Mouse (Mus musculus) lung, adult 2 months (tissue): ENCODE data around the gene Ooep.
"Not testable (repeated sequence)": the region's sequence is repeated elsewhere in the genome, so short reads cannot be mapped to it uniquely, and the experiment has no call there.

ENCODE experiments used
- CTCF ChIP-seq: fragments of 200-500 bp; IDR thresholded peaks from 2 replicates; pipeline ENCODE4 v1.5.1; 2011; ENCODE audit warnings: mild to moderate bottlenecking, low read length, control low read depth; ENCODE audit not compliant: insufficient read depth
- POLR2A ChIP-seq: fragments of 200-500 bp; IDR thresholded peaks from 2 replicates; pipeline ENCODE4 v1.6.1; 2011; ENCODE audit warnings: low read depth, mild to moderate bottlenecking, control low read depth, low read length, borderline replicate concordance; ENCODE audit errors: extremely low read depth

GRCm38 (mm10) chr9:78349141-78349540, 29.4 kb downstream of the Ooep start:
- TF ChIP-seq CTCF, POLR2A: not testable (repeated sequence)
